In genomic region chrX:53974732-53975544, GRCm38 (mm10) we compare ENCODE assay signal across 8 mouse cellular contexts.
DNase-seq lines count a peak whose midpoint lies in the region; ATAC-seq lines count a peak whose summit lies in the region.

No protein-coding gene starts in this region.

- H3K36me3 ChIP-seq in lung, embryonic 15.5 days: no peaks in the 10 kb centered on the region
- H3K36me3 ChIP-seq in embryonic facial prominence, embryonic 12.5 days: no peaks in the 10 kb centered on the region

- H3K4me3 ChIP-seq in lung, embryonic 15.5 days: peak overlapping the region; percentile 34
- peak overlapping the region; percentile 37 for H3K4me3 ChIP-seq in embryonic facial prominence, embryonic 12.5 days

- ATAC-seq in lung, embryonic 15.5 days (ENCODE audit: borderline replicate concordance, extremely low read depth, low FRiP score, low TSS enrichment): peak; percentile 23; the same call in 1 of the 2 replicates
- no peak for ATAC-seq in embryonic facial prominence, embryonic 12.5 days (ENCODE audit: insufficient number of reproducible peaks, insufficient read depth, low FRiP score, low TSS enrichment)
- ATAC-seq in activated CD4-positive, CD25-positive, alpha-beta regulatory T cell, adult 4 months: no peak

- H3K9ac ChIP-seq in lung, embryonic 15.5 days: no peak overlapping the region
- H3K9ac ChIP-seq in embryonic facial prominence, embryonic 12.5 days: no peak overlapping the region

- WGBS in lung, embryonic 15.5 days: 22% methylated on average over 44 of the region's 52 CpGs
- WGBS in embryonic facial prominence, embryonic 12.5 days: 17% methylated on average over 47 of the region's 52 CpGs

- H3K4me1 ChIP-seq in lung, embryonic 15.5 days: no peaks in the 10 kb centered on the region
- H3K4me1 ChIP-seq in embryonic facial prominence, embryonic 12.5 days: no peaks in the 10 kb centered on the region

- no peak overlapping the region for H3K27ac ChIP-seq in lung, embryonic 15.5 days
- H3K27ac ChIP-seq in embryonic facial prominence, embryonic 12.5 days: no peak overlapping the region

- H3K4me2 ChIP-seq in lung, embryonic 15.5 days: peak overlapping the region; percentile 74
- H3K4me2 ChIP-seq in embryonic facial prominence, embryonic 12.5 days (replicated peaks): peak overlapping the region; percentile 67

- no peak for DNase-seq in lung, postnatal 36 days
- DNase-seq in kidney, postnatal 14 days: peak; percentile 0
- peak; percentile 40 for DNase-seq in retina, embryonic 14.5 days (ENCODE audit: low spot score)
- DNase-seq in MN1 (ENCODE audit: low spot score): no peak
- no peak for DNase-seq in gastrocnemius, postnatal 10 days

- H3K9me3 ChIP-seq in lung, embryonic 15.5 days: no peaks in the 10 kb centered on the region
- H3K9me3 ChIP-seq in embryonic facial prominence, embryonic 12.5 days: no peaks in the 10 kb centered on the region

- H3K27me3 ChIP-seq in lung, embryonic 15.5 days: no peaks in the 10 kb centered on the region
- H3K27me3 ChIP-seq in embryonic facial prominence, embryonic 12.5 days: no peaks in the 10 kb centered on the region

Comparison
In these comparisons a context has a peak if more than half of its experiments do, and no peak if none do; other contexts are left out.
1. DNase-seq: peak in kidney, postnatal 14 days (single experiment) and retina, embryonic 14.5 days (single experiment); none in lung, postnatal 36 days (single experiment), MN1 (single experiment) and gastrocnemius, postnatal 10 days (single experiment).